ENCODE assay signal across 9 mouse cellular contexts in genomic region chr5:151108291-151108897, GRCm38 (mm10).
DNase-seq lines count a peak whose midpoint lies in the region; ATAC-seq lines count a peak whose summit lies in the region.
"Had no signal": no experiment of that assay in that cellular context is flagged by ENCODE, and none has a peak within 500 bp of the region (broad histone marks: within the 10 kb centered on the region; RNA-seq: fewer than 3 reads in every experiment).

No protein-coding gene starts in this region.

- no peaks in the 10 kb centered on the region for H3K4me1 ChIP-seq in forebrain, embryonic 14.5 days (ENCODE audit: control insufficient read depth, insufficient read depth, low read length)
- 0 out of 2 replicates have a peak, but pooled peaks cover 4% of the 10 kb centered on the region for H3K4me1 ChIP-seq in forebrain, embryonic 12.5 days
- H3K4me1 ChIP-seq in midbrain, embryonic 10.5 days = peaks cover 10% of the 10 kb centered on the region; the same call in 1 of the 2 replicates
- no peaks in the 10 kb centered on the region for H3K4me1 ChIP-seq in midbrain, embryonic 11.5 days (ENCODE audit: control insufficient read depth, insufficient read depth, low read length)
- H3K4me1 ChIP-seq in stomach, embryonic 16.5 days (ENCODE audit: control insufficient read depth, insufficient read depth, low read length) = peaks cover 10% of the 10 kb centered on the region; the same call in 1 of the 2 replicates

- no peak for DNase-seq in forebrain, embryonic 14.5 days (ENCODE audit: low spot score)
- DNase-seq in midbrain, embryonic 10.5 days (ENCODE audit: low spot score) = no peak
- DNase-seq in midbrain, embryonic 11.5 days (ENCODE audit: low spot score, missing footprints) = no peak
- peak; percentile 40 to 63 for DNase-seq in kidney, postnatal 25 days
- DNase-seq in layer of hippocampus, postnatal 10 days (ENCODE audit: low spot score in 2 of 2) = no peak
- DNase-seq in right cerebral cortex, adult 2 months (ENCODE audit: low spot score in 2 of 2) = no peak
- DNase-seq: cerebellum, adult 9-10 months had no signal

- H3K27me3 ChIP-seq in forebrain, embryonic 14.5 days (replicated peaks; ENCODE audit: control insufficient read depth, insufficient read depth, low read length) = no peaks in the 10 kb centered on the region
- H3K27me3 ChIP-seq in forebrain, embryonic 12.5 days = no peaks in the 10 kb centered on the region
- H3K27me3 ChIP-seq in midbrain, embryonic 10.5 days (ENCODE audit: low read depth, poor library complexity, severe bottlenecking) = no peaks in the 10 kb centered on the region
- no peaks in the 10 kb centered on the region for H3K27me3 ChIP-seq in midbrain, embryonic 11.5 days (ENCODE audit: control insufficient read depth, insufficient read depth, low read length)
- no peaks in the 10 kb centered on the region for H3K27me3 ChIP-seq in stomach, embryonic 16.5 days (ENCODE audit: control insufficient read depth, insufficient read depth, low read length)

- ATAC-seq in forebrain, embryonic 14.5 days = no peak
- no peak for ATAC-seq in forebrain, embryonic 12.5 days (ENCODE audit: low FRiP score)
- no peak for ATAC-seq in midbrain, embryonic 11.5 days (ENCODE audit: low FRiP score)
- 0 out of 2 replicates have a peak, but pooled peaks have one; percentile 31 for ATAC-seq in stomach, embryonic 16.5 days (ENCODE audit: insufficient read depth, low FRiP score)

- no peak overlapping the region for H3K4me3 ChIP-seq in forebrain, embryonic 14.5 days (ENCODE audit: low read depth, low read length)
- no peak overlapping the region for H3K4me3 ChIP-seq in forebrain, embryonic 12.5 days (replicated peaks)
- H3K4me3 ChIP-seq in midbrain, embryonic 10.5 days = no peak overlapping the region
- H3K4me3 ChIP-seq in midbrain, embryonic 11.5 days (ENCODE audit: low read depth, low read length) = no peak overlapping the region
- H3K4me3 ChIP-seq in stomach, embryonic 16.5 days (replicated peaks; ENCODE audit: low read length) = no peak overlapping the region

- peak overlapping the region; percentile 21; the same call in 1 of the 2 replicates for H3K27ac ChIP-seq in forebrain, embryonic 14.5 days (ENCODE audit: low read depth, low read length)
- no peak overlapping the region for H3K27ac ChIP-seq in forebrain, embryonic 12.5 days
- peak overlapping the region; percentile 13; the same call in 1 of the 2 replicates for H3K27ac ChIP-seq in midbrain, embryonic 10.5 days (replicated peaks)
- no peak overlapping the region for H3K27ac ChIP-seq in midbrain, embryonic 11.5 days (ENCODE audit: low read depth, low read length)
- H3K27ac ChIP-seq in stomach, embryonic 16.5 days (ENCODE audit: low read length) = 0 out of 2 replicates have a peak overlapping the region, but pooled peaks have one; percentile 53

- H3K4me2 ChIP-seq in forebrain, embryonic 14.5 days (ENCODE audit: low read length) = no peak overlapping the region
- H3K4me2 ChIP-seq in forebrain, embryonic 12.5 days = no peak overlapping the region
- H3K4me2 ChIP-seq in midbrain, embryonic 11.5 days = no peak overlapping the region
- H3K4me2 ChIP-seq in stomach, embryonic 16.5 days (ENCODE audit: low read depth, low read length) = peak overlapping the region; percentile 10; the same call in 1 of the 2 replicates

- H3K36me3 ChIP-seq in forebrain, embryonic 14.5 days (ENCODE audit: control insufficient read depth, insufficient read depth, low read length) = no peaks in the 10 kb centered on the region
- H3K36me3 ChIP-seq in forebrain, embryonic 12.5 days (replicated peaks) = no peaks in the 10 kb centered on the region
- H3K36me3 ChIP-seq in midbrain, embryonic 10.5 days = no peaks in the 10 kb centered on the region
- no peaks in the 10 kb centered on the region for H3K36me3 ChIP-seq in midbrain, embryonic 11.5 days (ENCODE audit: control insufficient read depth, insufficient read depth, low read length)
- H3K36me3 ChIP-seq in stomach, embryonic 16.5 days (ENCODE audit: control insufficient read depth, insufficient read depth, low read length) = no peaks in the 10 kb centered on the region

- WGBS in forebrain, embryonic 14.5 days = 80% methylated on average over 19 of the region's 19 CpGs
- WGBS in forebrain, embryonic 12.5 days = 80% methylated on average over 19 of the region's 19 CpGs
- 74% methylated on average over 19 of the region's 19 CpGs for WGBS in midbrain, embryonic 10.5 days
- 71% methylated on average over 19 of the region's 19 CpGs for WGBS in midbrain, embryonic 11.5 days
- WGBS in stomach, embryonic 16.5 days = 41% methylated on average over 19 of the region's 19 CpGs

- H3K9me3 ChIP-seq in forebrain, embryonic 14.5 days (replicated peaks; ENCODE audit: control insufficient read depth, low read length) = no peaks in the 10 kb centered on the region
- H3K9me3 ChIP-seq in forebrain, embryonic 12.5 days = no peaks in the 10 kb centered on the region
- no peaks in the 10 kb centered on the region for H3K9me3 ChIP-seq in midbrain, embryonic 10.5 days (replicated peaks)
- no peaks in the 10 kb centered on the region for H3K9me3 ChIP-seq in midbrain, embryonic 11.5 days (ENCODE audit: control insufficient read depth, low read length)
- no peaks in the 10 kb centered on the region for H3K9me3 ChIP-seq in stomach, embryonic 16.5 days (replicated peaks; ENCODE audit: control insufficient read depth, low read length)

- H3K9ac ChIP-seq in forebrain, embryonic 14.5 days (ENCODE audit: low read length) = no peak overlapping the region
- no peak overlapping the region for H3K9ac ChIP-seq in forebrain, embryonic 12.5 days
- no peak overlapping the region for H3K9ac ChIP-seq in midbrain, embryonic 11.5 days (ENCODE audit: low read length)
- H3K9ac ChIP-seq in stomach, embryonic 16.5 days (ENCODE audit: low read length) = 0 out of 2 replicates have a peak overlapping the region, but pooled peaks have one; percentile 0

Comparison
In these comparisons a context has a peak if more than half of its experiments do, and no peak if none do; other contexts are left out.
1. H3K27ac ChIP-seq: peak in forebrain, embryonic 14.5 days (single experiment), midbrain, embryonic 10.5 days (single experiment) and stomach, embryonic 16.5 days (single experiment); none in forebrain, embryonic 12.5 days (single experiment) and midbrain, embryonic 11.5 days (single experiment).
2. DNase-seq: peak in kidney, postnatal 25 days (2 of 2); none in forebrain, embryonic 14.5 days (single experiment), midbrain, embryonic 10.5 days (single experiment), midbrain, embryonic 11.5 days (single experiment), layer of hippocampus, postnatal 10 days (0 of 2) and right cerebral cortex, adult 2 months (0 of 2).